Mouse (Mus musculus): Measurements from ENCODE around the gene Id2.

DNA sequence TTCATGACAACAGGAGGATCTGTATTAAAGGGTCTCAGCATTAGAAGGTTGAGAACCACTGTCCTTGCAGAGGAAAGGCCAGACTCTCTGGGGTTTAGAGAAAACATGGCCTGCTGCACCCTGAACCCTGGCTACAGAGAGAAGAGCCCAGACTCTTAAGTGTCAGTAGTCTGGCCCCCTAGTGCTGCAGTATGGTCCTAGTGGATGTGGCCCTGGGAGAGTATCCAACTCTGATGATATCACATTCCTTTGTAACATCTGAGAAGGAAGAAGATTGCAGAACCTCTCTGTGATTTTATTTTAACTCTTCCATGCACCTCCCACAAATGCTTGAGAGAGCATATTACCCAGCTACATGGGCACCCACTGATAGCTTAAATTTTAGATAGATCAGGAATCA, 7.6 kb upstream of the Id2 start:
- TF ChIP-seq CTCF (IDR thresholded peaks at IDR 0.05; ENCODE audit: low read depth) = no peak
- no peak for TF ChIP-seq EP300 (IDR thresholded peaks at IDR 0.05; ENCODE audit: low read depth)
